Mouse (Mus musculus): ENCODE data around the gene Hist1h2ad. TPM values are rescaled to one million over a fixed set of nuclear protein-coding genes. Genes with fewer than 3 reads are reported as not detected.
"Not testable (repeated sequence)": the region's sequence is repeated elsewhere in the genome, so short reads cannot be mapped to it uniquely, and the experiment has no call there.

The Hist1h2ad gene
- polyA plus RNA-seq, 1 experiment: 1.2 TPM

GRCm38 (mm10) chr13:23564482-23564881, 9.7 kb upstream of the Hist1h2ad start:
- 51% methylated on average over 2 of the region's 2 CpGs for WGBS
- no peak overlapping the region for H3K4me3 ChIP-seq (replicated peaks; ENCODE audit: insufficient read depth, low read depth, low read length)
- TF ChIP-seq CTCF (IDR thresholded peaks at IDR 0.05; ENCODE audit: borderline replicate concordance, insufficient read depth, low read depth, low read length) (no peak), POLR2A (IDR thresholded peaks at IDR 0.05; ENCODE audit: borderline replicate concordance, insufficient read depth, low read length) (no peak)
- H3K4me1 ChIP-seq (ENCODE audit: control insufficient read depth, insufficient read depth, low read length): no peaks in the 10 kb centered on the region
- no peaks in the 10 kb centered on the region for H3K27me3 ChIP-seq (ENCODE audit: control insufficient read depth, insufficient read depth, low read length)
- DNase-seq: no peak
- no peak overlapping the region for H3K27ac ChIP-seq (ENCODE audit: insufficient read depth, low read length)

GRCm38 (mm10) chr13:23570261-23571021, 3.7 kb upstream of the Hist1h2ad start:
- H3K27ac ChIP-seq (ENCODE audit: insufficient read depth, low read length): peak overlapping the region; percentile 85
- 2% methylated on average over 29 of the region's 41 CpGs for WGBS
- peak overlapping the region; percentile 46 for H3K4me3 ChIP-seq (replicated peaks; ENCODE audit: insufficient read depth, low read depth, low read length)
- H3K27me3 ChIP-seq (ENCODE audit: control insufficient read depth, insufficient read depth, low read length); H3K4me1 ChIP-seq (ENCODE audit: control insufficient read depth, insufficient read depth, low read length); DNase-seq: not testable (repeated sequence)

GRCm38 (mm10) chr13:23571022-23571503, 3.1 kb upstream of the Hist1h2ad start, which contains the start of the genes Hist1h2ae and Hist1h2bg:
TSS of gene Hist1h2ae (minus strand) at chr13:23571220.
TSS of gene Hist1h2bg (plus strand) at chr13:23571396.
- peak within 1 kb of the TSS; percentile 85 for H3K27ac ChIP-seq (ENCODE audit: insufficient read depth, low read length)
- peak; percentile 78 to 88 for DNase-seq
- no peaks in the 10 kb centered on the region for H3K27me3 ChIP-seq (ENCODE audit: control insufficient read depth, insufficient read depth, low read length)
- peak within 1 kb of the TSS; percentile 58 for H3K4me3 ChIP-seq (replicated peaks; ENCODE audit: insufficient read depth, low read depth, low read length)
- under 1% methylated on average over 18 of the region's 18 CpGs for WGBS
- H3K4me1 ChIP-seq (ENCODE audit: control insufficient read depth, insufficient read depth, low read length): no peaks in the 10 kb centered on the region
- no peak for TF ChIP-seq CTCF (IDR thresholded peaks at IDR 0.05; ENCODE audit: borderline replicate concordance, insufficient read depth, low read depth, low read length)
- TF ChIP-seq POLR2A (IDR thresholded peaks at IDR 0.05; ENCODE audit: borderline replicate concordance, insufficient read depth, low read length): no peak

GRCm38 (mm10) chr13:23571504-23572217, 2.5 kb upstream of the Hist1h2ad start:
- 2% methylated on average over 18 of the region's 34 CpGs for WGBS
- not testable (repeated sequence) for H3K27me3 ChIP-seq (ENCODE audit: control insufficient read depth, insufficient read depth, low read length); H3K4me1 ChIP-seq (ENCODE audit: control insufficient read depth, insufficient read depth, low read length)

GRCm38 (mm10) chr13:23572218-23573033, 1.8 kb upstream of the Hist1h2ad start:
- no peak overlapping the region for H3K4me3 ChIP-seq (replicated peaks; ENCODE audit: insufficient read depth, low read depth, low read length)
- WGBS: 46% methylated on average over 2 of the region's 2 CpGs
- TF ChIP-seq POLR2A (IDR thresholded peaks at IDR 0.05; ENCODE audit: borderline replicate concordance, insufficient read depth, low read length): no peak
- no peak for TF ChIP-seq CTCF (IDR thresholded peaks at IDR 0.05; ENCODE audit: borderline replicate concordance, insufficient read depth, low read depth, low read length)
- no peak for DNase-seq
- H3K27me3 ChIP-seq (ENCODE audit: control insufficient read depth, insufficient read depth, low read length): no peaks in the 10 kb centered on the region
- no peaks in the 10 kb centered on the region for H3K4me1 ChIP-seq (ENCODE audit: control insufficient read depth, insufficient read depth, low read length)
- no peak overlapping the region for H3K27ac ChIP-seq (ENCODE audit: insufficient read depth, low read length)

More at GRCm38 (mm10) chr13:23571504-23572217, 2.5 kb upstream of the Hist1h2ad start:
- DNase-seq: not testable (repeated sequence)
- Histone ChIP-seq H3K4me3 (replicated peaks; ENCODE audit: insufficient read depth, low read depth, low read length) (peak overlapping the region; percentile 58), H3K27ac (ENCODE audit: insufficient read depth, low read length) (peak overlapping the region; percentile 77)

GRCm38 (mm10) chr13:23573034-23573897, 915 bp upstream of the Hist1h2ad start:
- not testable (repeated sequence) for DNase-seq
- 10% methylated on average over 20 of the region's 20 CpGs for WGBS

GRCm38 (mm10) chr13:23574546-23575170, 477 bp downstream of the Hist1h2ad start:
- not testable (repeated sequence) for H3K27me3 ChIP-seq (ENCODE audit: control insufficient read depth, insufficient read depth, low read length); DNase-seq; H3K4me3 ChIP-seq (replicated peaks; ENCODE audit: insufficient read depth, low read depth, low read length); H3K27ac ChIP-seq (ENCODE audit: insufficient read depth, low read length); H3K4me1 ChIP-seq (ENCODE audit: control insufficient read depth, insufficient read depth, low read length)
- 6% methylated on average over 11 of the region's 39 CpGs for WGBS

More at GRCm38 (mm10) chr13:23573034-23573897, 915 bp upstream of the Hist1h2ad start:
- not testable (repeated sequence) for H3K4me1 ChIP-seq (ENCODE audit: control insufficient read depth, insufficient read depth, low read length); H3K4me3 ChIP-seq (replicated peaks; ENCODE audit: insufficient read depth, low read depth, low read length); H3K27me3 ChIP-seq (ENCODE audit: control insufficient read depth, insufficient read depth, low read length); H3K27ac ChIP-seq (ENCODE audit: insufficient read depth, low read length)

Data from cerebellum, adult 2 months (tissue).